Comparison of ENCODE assay signal across 15 mouse cellular contexts in the genomic region with DNA sequence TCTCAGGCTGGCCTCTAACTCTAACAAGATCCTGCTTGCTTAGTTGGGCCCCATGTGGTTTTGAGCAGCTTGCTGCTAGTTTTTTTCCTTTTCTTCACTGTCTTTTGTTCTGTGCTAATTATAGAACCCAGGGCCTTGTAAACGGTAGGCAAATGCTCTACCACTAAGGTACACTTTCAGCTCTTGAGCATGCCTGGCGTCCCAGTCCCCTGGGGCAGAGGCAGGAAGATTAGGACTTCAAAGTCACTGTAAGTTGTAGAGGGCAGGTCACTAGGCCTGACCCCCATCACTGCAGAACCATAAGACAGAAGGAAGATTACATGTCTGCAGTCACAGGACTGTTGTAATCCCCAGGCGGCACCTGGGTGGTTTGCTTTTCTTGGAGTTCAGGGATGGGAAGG. TPM values are rescaled to one million over a fixed set of nuclear protein-coding genes. Genes with fewer than 3 reads are reported as not detected.
A peak's percentile ranks its signal among the peaks of the same experiment; 100 is the strongest.
DNase-seq lines count a peak whose midpoint lies in the region; ATAC-seq and TF ChIP-seq lines count a peak whose summit lies in the region.
"Had no signal": no experiment of that assay in that cellular context is flagged by ENCODE, and none has a peak within 500 bp of the region (broad histone marks: within the 10 kb centered on the region; RNA-seq: fewer than 3 reads in every experiment).

No protein-coding gene starts in this region.

- 0 out of 2 replicates have a peak, but pooled peaks cover 3% of the 10 kb centered on the region for H3K9me3 ChIP-seq in forebrain, embryonic 12.5 days
- no peaks in the 10 kb centered on the region for H3K9me3 ChIP-seq in forebrain, embryonic 14.5 days (replicated peaks; ENCODE audit: control insufficient read depth, low read length)
- no peaks in the 10 kb centered on the region for H3K9me3 ChIP-seq in kidney, embryonic 16.5 days (ENCODE audit: low read length)
- H3K9me3 ChIP-seq in stomach, postnatal 0 days (ENCODE audit: control insufficient read depth, low read length) = no peaks in the 10 kb centered on the region

- H3K36me3 ChIP-seq in forebrain, embryonic 12.5 days (replicated peaks) = peaks cover 38% of the 10 kb centered on the region
- H3K36me3 ChIP-seq in forebrain, embryonic 14.5 days (ENCODE audit: control insufficient read depth, insufficient read depth, low read length) = peaks cover 35% of the 10 kb centered on the region
- H3K36me3 ChIP-seq in kidney, embryonic 16.5 days (ENCODE audit: insufficient read depth, low read length) = peaks cover 26% of the 10 kb centered on the region
- peaks cover 2% of the 10 kb centered on the region; the same call in 1 of the 2 replicates for H3K36me3 ChIP-seq in stomach, postnatal 0 days (ENCODE audit: control insufficient read depth, insufficient read depth, low read length)

- ATAC-seq in forebrain, embryonic 12.5 days (ENCODE audit: low FRiP score) = no peak
- ATAC-seq in forebrain, embryonic 14.5 days = no peak
- ATAC-seq in kidney, embryonic 16.5 days (ENCODE audit: low FRiP score, low TSS enrichment) = no peak
- ATAC-seq in stomach, postnatal 0 days (ENCODE audit: low FRiP score, low TSS enrichment) = no peak; the same call in 1 of the 2 replicates

- no peak for TF ChIP-seq EP300 in stomach, postnatal 0 days (optimal IDR thresholded peaks at IDR 0.05)

- WGBS in forebrain, embryonic 12.5 days = 37% methylated on average over 3 of the region's 3 CpGs
- 25% methylated on average over 3 of the region's 3 CpGs for WGBS in forebrain, embryonic 14.5 days
- WGBS in kidney, embryonic 16.5 days = 22% methylated on average over 3 of the region's 3 CpGs
- 34% methylated on average over 3 of the region's 3 CpGs for WGBS in stomach, postnatal 0 days

- peaks cover 10% of the 10 kb centered on the region for H3K4me1 ChIP-seq in forebrain, embryonic 12.5 days
- no peaks in the 10 kb centered on the region for H3K4me1 ChIP-seq in forebrain, embryonic 14.5 days (ENCODE audit: control insufficient read depth, insufficient read depth, low read length)
- 0 out of 2 replicates have a peak, but pooled peaks cover 11% of the 10 kb centered on the region for H3K4me1 ChIP-seq in kidney, embryonic 16.5 days (ENCODE audit: insufficient read depth, low read length)
- no peaks in the 10 kb centered on the region for H3K4me1 ChIP-seq in stomach, postnatal 0 days (replicated peaks; ENCODE audit: control insufficient read depth, insufficient read depth)

- H3K4me3 ChIP-seq in forebrain, embryonic 12.5 days (replicated peaks) = no peak overlapping the region
- no peak overlapping the region for H3K4me3 ChIP-seq in forebrain, embryonic 14.5 days (ENCODE audit: low read depth, low read length)
- H3K4me3 ChIP-seq in kidney, embryonic 16.5 days (ENCODE audit: low read length) = no peak overlapping the region
- no peak overlapping the region for H3K4me3 ChIP-seq in stomach, postnatal 0 days (ENCODE audit: low read depth, low read length)

- no peaks in the 10 kb centered on the region for H3K27me3 ChIP-seq in forebrain, embryonic 12.5 days
- H3K27me3 ChIP-seq in forebrain, embryonic 14.5 days (replicated peaks; ENCODE audit: control insufficient read depth, insufficient read depth, low read length) = no peaks in the 10 kb centered on the region
- no peaks in the 10 kb centered on the region for H3K27me3 ChIP-seq in kidney, embryonic 16.5 days (ENCODE audit: insufficient read depth, low read length)
- no peaks in the 10 kb centered on the region for H3K27me3 ChIP-seq in stomach, postnatal 0 days (ENCODE audit: control insufficient read depth, insufficient read depth, low read length)

- H3K4me2 ChIP-seq in forebrain, embryonic 12.5 days = no peak overlapping the region
- no peak overlapping the region for H3K4me2 ChIP-seq in forebrain, embryonic 14.5 days (ENCODE audit: low read length)
- H3K4me2 ChIP-seq in kidney, embryonic 16.5 days (replicated peaks; ENCODE audit: low read depth, low read length) = no peak overlapping the region
- H3K4me2 ChIP-seq in stomach, postnatal 0 days (replicated peaks; ENCODE audit: low read depth) = no peak overlapping the region
- H3K4me2 ChIP-seq: liver, embryonic 11.5 days had no signal

- no peak overlapping the region for H3K9ac ChIP-seq in forebrain, embryonic 12.5 days
- H3K9ac ChIP-seq in forebrain, embryonic 14.5 days (ENCODE audit: low read length) = no peak overlapping the region
- H3K9ac ChIP-seq in kidney, embryonic 16.5 days (replicated peaks; ENCODE audit: low read length) = no peak overlapping the region
- H3K9ac ChIP-seq in stomach, postnatal 0 days (ENCODE audit: low read length) = no peak overlapping the region

- no peak for DNase-seq in forebrain, embryonic 14.5 days (ENCODE audit: low spot score)
- DNase-seq in kidney, postnatal 14 days = no peak
- peak; percentile 35 for DNase-seq in embryo, embryonic 9.5 days (ENCODE audit: extremely low spot score)
- DNase-seq in stomach, postnatal 0 days (ENCODE audit: low spot score) = no peak
- DNase-seq in cerebellum, postnatal 25 days = no peak
- DNase-seq in ovary, adult 18-20 months (ENCODE audit: low spot score) = no peak
- DNase-seq: heart, postnatal 36 days; kidney, adult 11 months; layer of hippocampus, adult 9-11 months had no signal

- peak overlapping the region; percentile 31; the same call in 1 of the 2 replicates for H3K27ac ChIP-seq in forebrain, embryonic 12.5 days
- no peak overlapping the region for H3K27ac ChIP-seq in forebrain, embryonic 14.5 days (ENCODE audit: low read depth, low read length)
- H3K27ac ChIP-seq in kidney, embryonic 16.5 days (ENCODE audit: low read length) = 0 out of 2 replicates have a peak overlapping the region, but pooled peaks have one; percentile 4
- peak overlapping the region; percentile 53 for H3K27ac ChIP-seq in stomach, postnatal 0 days (replicated peaks)

- no peak for TF ChIP-seq CTCF in stomach, postnatal 0 days (IDR thresholded peaks at IDR 0.05; ENCODE audit: low read depth)

RNA-seq across cellular contexts. Expression of gene Dtx2, which starts 8.2 kb away (rescaled TPM):
- polyA plus RNA-seq in forebrain, embryonic 12.5 days (2016; fragmentation: Nextera tagmentation; extraction: Ambion mirVana) = 29.7 and 32.9 TPM in 2 replicates
- polyA plus RNA-seq in forebrain, embryonic 14.5 days (2014; fragmentation: Nextera tagmentation; extraction: Ambion mirVana) = 24.9 and 30.5 TPM in 2 replicates
- 32.9 and 36.3 TPM in 2 replicates for polyA plus RNA-seq in kidney, embryonic 16.5 days (2015; fragmentation: Nextera tagmentation; extraction: Ambion mirVana)
- polyA plus RNA-seq in stomach, postnatal 0 days (2015; fragmentation: Nextera tagmentation; extraction: Ambion mirVana) = 13.5 and 16.2 TPM in 2 replicates

RNA-seq across cellular contexts. Expression of gene Zp3, which starts 22.9 kb away (rescaled TPM):
- polyA plus RNA-seq in forebrain, embryonic 12.5 days (2016; fragmentation: Nextera tagmentation; extraction: Ambion mirVana) = 0.28 TPM in 1 of 2 replicates, not detected in the other
- polyA plus RNA-seq in forebrain, embryonic 14.5 days (2014; fragmentation: Nextera tagmentation; extraction: Ambion mirVana) = 0.13 and 0.16 TPM in 2 replicates
- polyA plus RNA-seq in kidney, embryonic 16.5 days (2015; fragmentation: Nextera tagmentation; extraction: Ambion mirVana) = 0.18 and 0.20 TPM in 2 replicates
- 0.07 TPM in 1 of 2 replicates, not detected in the other for polyA plus RNA-seq in stomach, postnatal 0 days (2015; fragmentation: Nextera tagmentation; extraction: Ambion mirVana)
- polyA plus RNA-seq: embryonic facial prominence, embryonic 11.5 days; liver, embryonic 11.5 days; spleen, adult 2 months had no signal

RNA-seq across cellular contexts. Expression of gene Ssc4d, which starts 28.4 kb away (rescaled TPM):
- polyA plus RNA-seq in forebrain, embryonic 12.5 days (2016; fragmentation: Nextera tagmentation; extraction: Ambion mirVana) = 1.1 and 1.7 TPM in 2 replicates
- 0.99 and 1.4 TPM in 2 replicates for polyA plus RNA-seq in forebrain, embryonic 14.5 days (2014; fragmentation: Nextera tagmentation; extraction: Ambion mirVana)
- polyA plus RNA-seq in kidney, embryonic 16.5 days (2015; fragmentation: Nextera tagmentation; extraction: Ambion mirVana) = 11.3 and 11.8 TPM in 2 replicates
- 1.7 and 2.2 TPM in 2 replicates for polyA plus RNA-seq in stomach, postnatal 0 days (2015; fragmentation: Nextera tagmentation; extraction: Ambion mirVana)

RNA-seq across cellular contexts. Expression of gene Upk3b, which starts 35.5 kb away (rescaled TPM):
- polyA plus RNA-seq in forebrain, embryonic 12.5 days (2016; fragmentation: Nextera tagmentation; extraction: Ambion mirVana) = not detected in 2 replicates
- not detected in 2 replicates for polyA plus RNA-seq in forebrain, embryonic 14.5 days (2014; fragmentation: Nextera tagmentation; extraction: Ambion mirVana)
- polyA plus RNA-seq in kidney, embryonic 16.5 days (2015; fragmentation: Nextera tagmentation; extraction: Ambion mirVana) = 3.6 and 6.1 TPM in 2 replicates
- polyA plus RNA-seq in stomach, postnatal 0 days (2015; fragmentation: Nextera tagmentation; extraction: Ambion mirVana) = 22.8 and 27.7 TPM in 2 replicates
- polyA plus RNA-seq: frontal cortex, adult 2 months had no signal

RNA-seq across cellular contexts. Expression of gene Upk3bl, which starts 51.5 kb away (rescaled TPM):
- polyA plus RNA-seq in forebrain, embryonic 12.5 days (2016; fragmentation: Nextera tagmentation; extraction: Ambion mirVana) = 0.32 and 0.92 TPM in 2 replicates
- not detected in 2 replicates for polyA plus RNA-seq in forebrain, embryonic 14.5 days (2014; fragmentation: Nextera tagmentation; extraction: Ambion mirVana)
- polyA plus RNA-seq in kidney, embryonic 16.5 days (2015; fragmentation: Nextera tagmentation; extraction: Ambion mirVana) = 2.2 and 3.6 TPM in 2 replicates
- 27.4 and 56.0 TPM in 2 replicates for polyA plus RNA-seq in stomach, postnatal 0 days (2015; fragmentation: Nextera tagmentation; extraction: Ambion mirVana)
- polyA plus RNA-seq: spleen, adult 2 months had no signal
